Mouse (Mus musculus) liver, adult 2 months (tissue): ENCODE data around the gene Pidd1.

ENCODE experiments used
- CTCF ChIP-seq: fragments of 200-500 bp; IDR thresholded peaks from 2 replicates; pipeline ENCODE4 v1.5.1; 2011; ENCODE audit warnings: low read depth, low read length, control low read depth
- POLR2A ChIP-seq: fragments of 200-500 bp; IDR thresholded peaks from 2 replicates; pipeline ENCODE4 v1.6.1; 2011; ENCODE audit warnings: low read length, control low read depth; ENCODE audit not compliant: insufficient read depth; ENCODE audit errors: extremely low read depth

DNA sequence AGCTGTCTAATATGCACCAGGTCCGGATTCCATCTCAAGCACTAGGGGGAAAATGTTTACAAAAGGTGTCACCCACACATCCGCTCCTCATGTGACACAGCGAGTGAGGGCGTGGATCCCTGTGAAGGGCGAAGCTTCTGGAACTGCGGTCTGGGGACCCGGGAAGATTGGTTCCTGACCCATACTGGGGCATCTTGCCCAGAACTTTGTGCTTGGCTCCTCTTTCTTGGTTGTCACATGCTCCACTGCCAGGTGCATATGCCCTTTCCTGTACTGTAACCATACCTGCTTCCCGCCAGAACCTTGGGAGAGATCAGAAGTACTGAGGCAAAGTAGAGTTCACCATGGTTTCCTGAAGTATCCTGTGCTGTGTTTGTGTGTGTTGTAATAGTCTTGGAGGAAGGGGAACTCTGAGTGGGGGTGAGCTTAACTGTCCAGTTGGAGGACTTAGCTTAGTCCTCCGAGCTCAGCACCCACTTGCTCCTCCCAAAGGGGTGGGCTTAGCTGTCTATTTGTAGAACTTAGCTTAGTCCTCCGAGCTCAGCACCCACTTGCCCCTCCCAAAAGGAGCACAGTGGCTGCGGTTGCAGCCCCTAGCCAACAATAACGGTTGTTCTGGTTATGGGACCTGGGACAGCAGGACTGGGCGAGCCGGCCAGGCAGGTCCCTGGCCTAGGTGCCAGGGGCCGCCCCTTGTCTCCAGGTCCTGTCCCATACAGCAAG lies 16.7 kb upstream of the Pidd1 start, which contains the start of gene Cracr2b:
- no peak for TF ChIP-seq CTCF
- no peak for TF ChIP-seq POLR2A
